Mouse (Mus musculus) forebrain, postnatal 0 days (tissue): ENCODE data around the gene Rps28. TPM values are rescaled to one million over a fixed set of nuclear protein-coding genes. Genes with fewer than 3 reads are reported as not detected.

Experiments used
- ATAC-seq: fragments of 200-750 bp; cut with Nextera tagmentation; 2 replicates; pipeline ENCODE4 v1.8.0; 2017; ENCODE audit warnings: mild to moderate bottlenecking, moderate library complexity
- DNase-seq: peaks from one replicate; pipeline ENCODE4 v3.0.0-alpha.2; 2015
- H3K27ac ChIP-seq: fragments of 300-500 bp; sonication (generic); 2 replicates; pipeline ENCODE4 v1.5.1; 2014; ENCODE audit warnings: low read depth, mild to moderate bottlenecking, antibody characterized with exemption, low read length, moderate library complexity, mixed read lengths
- H3K27me3 ChIP-seq: fragments of 300-500 bp; sonication (generic); 2 replicates; pipeline ENCODE4 v1.6.1; 2014; ENCODE audit warnings: mild to moderate bottlenecking, low read length, mixed read lengths; ENCODE audit not compliant: insufficient read depth
- H3K36me3 ChIP-seq: fragments of 300-500 bp; sonication (generic); 2 replicates; pipeline ENCODE4 v1.6.1; 2014; ENCODE audit warnings: mild to moderate bottlenecking, moderate library complexity; ENCODE audit not compliant: insufficient read depth
- H3K4me1 ChIP-seq: fragments of 300-500 bp; sonication (generic); 2 replicates; pipeline ENCODE4 v1.6.1; 2014; ENCODE audit warnings: antibody characterized with exemption; ENCODE audit not compliant: insufficient read depth
- H3K4me2 ChIP-seq: fragments of 300-500 bp; sonication (generic); 2 replicates; pipeline ENCODE4 v1.6.1; 2014; ENCODE audit warnings: low read depth, mild to moderate bottlenecking, moderate library complexity
- H3K4me3 ChIP-seq: fragments of 300-500 bp; sonication (generic); 2 replicates; pipeline ENCODE4 v1.5.1; 2014; ENCODE audit warnings: low read depth, low read length, mixed read lengths
- H3K9ac ChIP-seq: fragments of 300-500 bp; sonication (generic); 2 replicates; pipeline ENCODE4 v1.6.1; 2014; ENCODE audit warnings: mild to moderate bottlenecking
- H3K9me3 ChIP-seq: fragments of 300-500 bp; sonication (generic); 2 replicates; pipeline ENCODE4 v1.6.1; 2016; ENCODE audit warnings: low read length
- CTCF ChIP-seq: sonication (generic); IDR thresholded peaks from 2 replicates; pipeline ENCODE4 v1.5.1; 2016; ENCODE audit warnings: antibody characterized with exemption, control low read depth, low read depth
- WGBS: fragments of 180-500 bp; shearing (Covaris S2); extraction: QIAGEN DNeasy Blood & Tissue Kit; methylation state at CpG from one replicate; pipeline ENCODE4 v1.1.7; 2014; 5-methylcytosine and 5-hydroxymethylcytosine counted together
- polyA plus RNA-seq: library from polyadenylated mRNA; unstranded; fragments of >200 nt; fragmentation: Nextera tagmentation; extraction: Ambion mirVana; gene quantifications from 2 replicates; pipeline ENCODE4 v1.2.1, GENCODE M21; 2015
- total RNA-seq: library from RNA; depleted of rRNA; stranded (reverse); fragments of >200 nt; gene quantifications from 2 replicates; pipeline ENCODE4 v1.2.3, GENCODE M21; 2014

Gene Rps28
- total and polyA plus RNA-seq, 2 experiments from 2014 or later = 589 to 603 TPM

DNA sequence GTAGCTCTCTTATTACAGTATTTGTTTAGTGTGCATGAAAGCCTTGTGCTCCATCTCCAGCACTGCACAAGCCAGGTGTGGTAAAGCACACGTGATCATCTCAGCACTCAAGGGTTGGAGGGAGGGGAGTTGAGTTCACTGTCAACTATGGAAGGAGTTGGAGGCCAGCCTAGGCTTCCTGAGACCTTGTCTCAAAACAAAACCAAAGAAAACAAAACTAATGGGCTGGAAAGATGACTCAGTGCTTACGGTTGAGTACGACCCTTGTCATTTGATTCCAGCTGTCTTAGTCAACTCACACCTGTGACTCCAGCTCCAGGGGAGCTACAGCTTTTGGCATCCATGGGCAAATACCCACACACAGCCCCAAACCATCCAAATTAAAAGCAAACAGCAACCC is 11.9 kb downstream of the Rps28 start:
- Histone ChIP-seq H3K36me3 (no peaks in the 10 kb centered on the region), H3K9me3 (no peaks in the 10 kb centered on the region), H3K9ac (no peak overlapping the region), H3K4me1 (peaks cover 10% of the 10 kb centered on the region; the same call in 1 of the 2 replicates), H3K4me2 (no peak overlapping the region), H3K27me3 (no peaks in the 10 kb centered on the region; the same call in 1 of the 2 replicates), H3K27ac (no peak overlapping the region), H3K4me3 (no peak overlapping the region)
- DNase-seq (no peak), ATAC-seq (no peak)
- no peak for TF ChIP-seq CTCF
- WGBS = 52% methylated on average over 3 of the region's 3 CpGs

DNA sequence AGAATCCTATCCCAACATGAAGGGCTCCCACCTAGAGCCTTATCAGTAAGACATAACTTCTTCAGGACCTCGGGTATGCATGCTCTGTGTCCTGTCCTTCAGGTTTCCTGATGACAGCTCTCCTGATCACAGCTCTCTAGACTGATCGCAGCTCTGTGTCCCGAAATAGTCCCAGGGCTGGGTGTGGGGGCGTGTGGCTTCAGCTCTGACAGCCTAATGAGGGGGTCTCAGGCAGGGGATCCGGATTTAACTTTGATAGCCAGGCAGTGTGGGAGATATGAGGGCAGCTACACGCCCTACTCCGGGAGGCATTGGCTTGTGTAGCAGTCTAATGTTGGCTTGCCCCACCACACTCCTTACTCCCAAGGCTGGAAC is 13.2 kb downstream of the Rps28 start:
- Histone ChIP-seq H3K9ac (peak overlapping the region; percentile 51; the same call in 1 of the 2 replicates), H3K4me2 (peak overlapping the region; percentile 69), H3K36me3 (no peaks in the 10 kb centered on the region), H3K9me3 (no peaks in the 10 kb centered on the region), H3K4me3 (peak overlapping the region; percentile 48; the same call in 1 of the 2 replicates), H3K27ac (peak overlapping the region; percentile 45; the same call in 1 of the 2 replicates), H3K4me1 (peaks cover 4% of the 10 kb centered on the region; the same call in 1 of the 2 replicates), H3K27me3 (no peaks in the 10 kb centered on the region; the same call in 1 of the 2 replicates)
- no peak for TF ChIP-seq CTCF
- WGBS = 31% methylated on average over 7 of the region's 7 CpGs
- no peak for ATAC-seq
- DNase-seq = no peak

DNA sequence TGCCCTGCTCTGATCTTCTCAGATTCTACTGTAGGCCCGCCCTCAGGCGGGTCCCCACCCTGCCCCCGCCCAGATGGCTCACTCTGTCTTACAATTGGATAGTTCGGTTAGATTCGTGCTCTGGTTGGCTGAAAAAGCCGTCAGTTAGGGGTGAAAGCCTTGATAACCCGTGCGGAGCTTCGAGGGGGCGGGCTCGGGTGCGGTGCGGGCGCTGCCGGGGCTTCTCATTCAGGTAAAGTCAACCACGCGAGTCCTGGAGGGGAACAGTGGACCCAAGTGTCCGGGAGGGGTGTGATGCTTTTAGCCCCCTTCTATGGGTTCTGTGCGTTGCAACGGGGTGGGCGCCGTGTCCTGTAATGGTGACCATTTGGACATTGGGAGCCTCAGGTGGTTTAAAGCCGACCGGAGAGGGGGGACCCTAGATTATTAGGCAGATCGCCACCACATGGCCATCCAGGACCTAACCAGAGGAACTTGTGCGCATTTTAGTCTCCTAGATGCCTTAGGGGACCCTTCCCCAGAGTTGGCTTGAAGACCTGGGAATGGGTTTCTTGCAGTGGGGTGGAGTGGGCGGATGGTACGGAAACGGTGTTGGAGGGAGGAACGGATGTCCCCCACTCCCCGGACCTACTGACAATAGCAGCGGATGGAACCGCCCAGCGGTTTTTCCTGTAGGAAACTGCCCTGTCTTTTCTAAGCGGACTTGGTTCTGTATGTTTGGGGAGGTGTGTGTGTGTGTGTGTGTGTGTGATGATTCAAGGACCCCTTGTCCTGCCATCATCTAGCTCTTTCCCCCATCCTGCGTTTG is 13.8 kb downstream of the Rps28 start, which contains the start of gene Kank3:
Gene Kank3, plus strand, starts transcription at position 186 of the 808 bp plus-strand sequence.
- DNase-seq (peak; percentile 98), ATAC-seq (peak; percentile 100)
- Histone ChIP-seq H3K36me3 (no peaks in the 10 kb centered on the region), H3K9me3 (no peaks in the 10 kb centered on the region), H3K27ac (peak within 1 kb of the TSS; percentile 45; the same call in 1 of the 2 replicates), H3K4me3 (peak within 1 kb of the TSS; percentile 48), H3K4me1 (peaks cover 4% of the 10 kb centered on the region; the same call in 1 of the 2 replicates), H3K4me2 (peak within 1 kb of the TSS; percentile 69), H3K27me3 (peaks cover under 1% of the 10 kb centered on the region), H3K9ac (peak within 1 kb of the TSS; percentile 51)
- TF ChIP-seq CTCF = no peak
- under 1% methylated on average over 36 of the region's 36 CpGs for WGBS

DNA sequence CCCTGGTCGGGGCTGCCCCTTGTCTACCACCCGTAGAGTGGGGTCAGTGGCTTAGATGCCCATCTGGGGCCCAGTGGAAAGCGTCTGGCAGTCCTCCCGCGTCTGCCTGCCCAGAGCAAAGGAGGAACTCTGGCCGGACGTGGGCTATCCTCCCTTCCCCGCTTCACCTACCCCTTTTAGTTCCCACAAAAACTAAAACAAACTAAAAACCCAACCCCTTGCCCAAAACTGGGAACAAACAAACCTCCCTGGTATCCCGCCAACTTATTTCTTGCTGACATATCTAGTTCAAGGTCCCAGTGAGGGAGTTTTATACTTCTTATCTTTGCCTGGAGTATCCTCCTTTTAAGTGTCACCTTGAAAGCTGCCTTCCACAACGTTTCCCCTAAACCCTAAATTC is 16.2 kb downstream of the Rps28 start:
- Histone ChIP-seq H3K27ac (no peak overlapping the region), H3K36me3 (no peaks in the 10 kb centered on the region), H3K4me2 (no peak overlapping the region), H3K9me3 (no peaks in the 10 kb centered on the region), H3K9ac (no peak overlapping the region), H3K4me1 (peaks cover 4% of the 10 kb centered on the region; the same call in 1 of the 2 replicates), H3K4me3 (no peak overlapping the region), H3K27me3 (peaks cover 3% of the 10 kb centered on the region)
- no peak for DNase-seq
- 46% methylated on average over 10 of the region's 10 CpGs for WGBS
- ATAC-seq = no peak
- no peak for TF ChIP-seq CTCF

DNA sequence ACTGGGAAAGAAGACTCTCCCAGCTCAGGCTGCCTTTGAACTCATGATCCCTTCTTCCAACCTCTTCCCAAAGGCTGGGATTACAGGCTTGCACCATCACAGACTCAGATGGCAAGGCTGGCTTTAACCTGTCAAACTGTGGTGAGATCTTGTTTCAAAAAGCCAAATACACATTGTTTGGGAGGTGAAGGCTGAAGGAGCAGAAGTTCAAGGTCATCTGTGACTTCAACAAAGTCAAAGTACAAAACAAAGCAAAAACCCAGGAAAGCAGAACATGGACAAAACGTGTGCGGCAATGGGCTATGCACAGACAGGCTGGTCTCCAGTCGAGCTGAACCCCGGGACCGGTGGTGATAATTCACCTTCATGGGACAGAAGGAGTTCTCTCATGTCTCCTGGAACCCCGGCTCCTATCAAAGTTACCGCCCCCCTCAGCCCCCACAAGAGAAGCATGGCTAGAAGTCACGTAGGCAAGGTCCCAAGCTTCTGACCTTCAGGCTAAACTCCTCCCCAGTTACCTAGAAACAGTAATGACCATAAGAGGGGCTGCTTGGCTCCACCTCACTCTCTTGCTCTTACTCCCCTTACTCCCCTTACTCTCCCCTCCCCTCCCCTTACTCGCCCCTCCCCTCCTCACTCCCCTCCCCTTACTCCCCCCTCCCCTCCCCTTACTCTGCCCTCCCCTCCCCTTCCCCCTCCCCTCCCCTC is 17.0 kb downstream of the Rps28 start:
- TF ChIP-seq CTCF = no peak
- Histone ChIP-seq H3K4me3 (no peak overlapping the region), H3K4me1 (peaks cover 4% of the 10 kb centered on the region; the same call in 1 of the 2 replicates), H3K4me2 (no peak overlapping the region), H3K36me3 (no peaks in the 10 kb centered on the region), H3K27me3 (peaks cover 3% of the 10 kb centered on the region), H3K9ac (no peak overlapping the region), H3K27ac (no peak overlapping the region), H3K9me3 (no peaks in the 10 kb centered on the region)
- 73% methylated on average over 8 of the region's 9 CpGs for WGBS
- DNase-seq = no peak
- ATAC-seq = no peak

DNA sequence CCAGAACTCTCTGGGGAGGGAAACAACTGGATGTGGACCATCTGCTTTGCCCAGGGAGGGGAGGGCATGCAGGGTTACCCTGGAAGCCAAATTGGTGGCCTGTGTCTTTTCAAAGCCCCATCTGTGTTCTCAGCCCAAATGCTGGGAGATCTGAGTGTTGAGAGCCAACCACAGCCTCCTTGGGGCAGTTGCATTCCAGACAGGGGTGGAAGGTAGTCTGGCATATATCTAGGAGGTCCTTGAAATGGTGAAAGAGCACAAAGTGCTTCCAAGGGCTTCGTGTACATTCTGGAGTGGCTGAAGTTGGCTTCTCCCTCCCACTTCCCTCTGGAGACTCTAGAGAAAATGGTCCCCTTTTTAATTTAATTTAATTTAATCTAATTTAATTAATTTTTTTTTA is 19.6 kb downstream of the Rps28 start:
- Histone ChIP-seq H3K4me1 (no peaks in the 10 kb centered on the region), H3K27me3 (peaks cover 3% of the 10 kb centered on the region; the same call in 1 of the 2 replicates), H3K4me2 (no peak overlapping the region), H3K9me3 (no peaks in the 10 kb centered on the region), H3K4me3 (no peak overlapping the region), H3K27ac (no peak overlapping the region), H3K9ac (no peak overlapping the region), H3K36me3 (no peaks in the 10 kb centered on the region)
- DNase-seq (no peak), ATAC-seq (no peak)
- no peak for TF ChIP-seq CTCF
- 53% methylated on average over 1 of the region's 1 CpGs for WGBS
